Mouse (Mus musculus): ENCODE measurements around the gene Sh3tc1. TPM values are rescaled to one million over a fixed set of nuclear protein-coding genes. Genes with fewer than 3 reads are reported as not detected.

Gene Sh3tc1
- polyA plus RNA-seq, 1 experiment: 1.8 TPM

GRCm38 (mm10) chr5:35731006-35731405, 8.8 kb downstream of the Sh3tc1 start:
- no peak for DNase-seq (ENCODE audit: low read depth)
- TF ChIP-seq POLR2A (IDR thresholded peaks at IDR 0.05; ENCODE audit: borderline replicate concordance, extremely low read depth, insufficient read depth, insufficient read length, poor library complexity, severe bottlenecking) (no peak), CTCF (IDR thresholded peaks at IDR 0.05; ENCODE audit: borderline replicate concordance, extremely low read depth, insufficient read depth, insufficient read length) (no peak)

GRCm38 (mm10) chr5:35730552-35730951, 9.2 kb downstream of the Sh3tc1 start:
- no peak for DNase-seq (ENCODE audit: low read depth)
- TF ChIP-seq CTCF (IDR thresholded peaks at IDR 0.05; ENCODE audit: borderline replicate concordance, extremely low read depth, insufficient read depth, insufficient read length): no peak
- TF ChIP-seq POLR2A (IDR thresholded peaks at IDR 0.05; ENCODE audit: borderline replicate concordance, extremely low read depth, insufficient read depth, insufficient read length, poor library complexity, severe bottlenecking): no peak

GRCm38 (mm10) chr5:35729844-35730243, 9.9 kb downstream of the Sh3tc1 start:
- TF ChIP-seq POLR2A (IDR thresholded peaks at IDR 0.05; ENCODE audit: borderline replicate concordance, extremely low read depth, insufficient read depth, insufficient read length, poor library complexity, severe bottlenecking) (no peak), CTCF (IDR thresholded peaks at IDR 0.05; ENCODE audit: borderline replicate concordance, extremely low read depth, insufficient read depth, insufficient read length) (no peak)
- peak; percentile 19 for DNase-seq (ENCODE audit: low read depth)

GRCm38 (mm10) chr5:35728957-35729460, 10.8 kb downstream of the Sh3tc1 start:
- DNase-seq (ENCODE audit: low read depth): no peak

GRCm38 (mm10) chr5:35728344-35728956, 11.3 kb downstream of the Sh3tc1 start:
- TF ChIP-seq CTCF (IDR thresholded peaks at IDR 0.05; ENCODE audit: borderline replicate concordance, extremely low read depth, insufficient read depth, insufficient read length): no peak
- no peak for TF ChIP-seq POLR2A (IDR thresholded peaks at IDR 0.05; ENCODE audit: borderline replicate concordance, extremely low read depth, insufficient read depth, insufficient read length, poor library complexity, severe bottlenecking)
- DNase-seq (ENCODE audit: low read depth): no peak

More at GRCm38 (mm10) chr5:35728957-35729460, 10.8 kb downstream of the Sh3tc1 start:
- no peak for TF ChIP-seq CTCF (IDR thresholded peaks at IDR 0.05; ENCODE audit: borderline replicate concordance, extremely low read depth, insufficient read depth, insufficient read length)
- no peak for TF ChIP-seq POLR2A (IDR thresholded peaks at IDR 0.05; ENCODE audit: borderline replicate concordance, extremely low read depth, insufficient read depth, insufficient read length, poor library complexity, severe bottlenecking)

GRCm38 (mm10) chr5:35727447-35727846, 12.3 kb downstream of the Sh3tc1 start:
- no peak for TF ChIP-seq CTCF (IDR thresholded peaks at IDR 0.05; ENCODE audit: borderline replicate concordance, extremely low read depth, insufficient read depth, insufficient read length)
- DNase-seq (ENCODE audit: low read depth): no peak

- DNase-seq (ENCODE audit: low read depth): no peak
- TF ChIP-seq CTCF (IDR thresholded peaks at IDR 0.05; ENCODE audit: borderline replicate concordance, extremely low read depth, insufficient read depth, insufficient read length) (no peak), POLR2A (IDR thresholded peaks at IDR 0.05; ENCODE audit: borderline replicate concordance, extremely low read depth, insufficient read depth, insufficient read length, poor library complexity, severe bottlenecking) (no peak)
Measured at GRCm38 (mm10) chr5:35725840-35726239, 13.9 kb downstream of the Sh3tc1 start.

- DNase-seq (ENCODE audit: low read depth): no peak
- TF ChIP-seq POLR2A (IDR thresholded peaks at IDR 0.05; ENCODE audit: borderline replicate concordance, extremely low read depth, insufficient read depth, insufficient read length, poor library complexity, severe bottlenecking) (no peak), CTCF (IDR thresholded peaks at IDR 0.05; ENCODE audit: borderline replicate concordance, extremely low read depth, insufficient read depth, insufficient read length) (no peak)
Measured at GRCm38 (mm10) chr5:35723900-35724299, 15.9 kb downstream of the Sh3tc1 start.

- no peak for DNase-seq (ENCODE audit: low read depth)
- TF ChIP-seq POLR2A (IDR thresholded peaks at IDR 0.05; ENCODE audit: borderline replicate concordance, extremely low read depth, insufficient read depth, insufficient read length, poor library complexity, severe bottlenecking) (no peak), CTCF (IDR thresholded peaks at IDR 0.05; ENCODE audit: borderline replicate concordance, extremely low read depth, insufficient read depth, insufficient read length) (no peak)
Measured at GRCm38 (mm10) chr5:35722654-35723053, 17.1 kb downstream of the Sh3tc1 start.

- TF ChIP-seq POLR2A (IDR thresholded peaks at IDR 0.05; ENCODE audit: borderline replicate concordance, extremely low read depth, insufficient read depth, insufficient read length, poor library complexity, severe bottlenecking) (no peak), CTCF (IDR thresholded peaks at IDR 0.05; ENCODE audit: borderline replicate concordance, extremely low read depth, insufficient read depth, insufficient read length) (no peak)
- no peak for DNase-seq (ENCODE audit: low read depth)
Measured at GRCm38 (mm10) chr5:35721933-35722332, 17.9 kb downstream of the Sh3tc1 start.

GRCm38 (mm10) chr5:35719880-35720279, 19.9 kb downstream of the Sh3tc1 start:
- no peak for DNase-seq (ENCODE audit: low read depth)
- no peak for TF ChIP-seq CTCF (IDR thresholded peaks at IDR 0.05; ENCODE audit: borderline replicate concordance, extremely low read depth, insufficient read depth, insufficient read length)
- no peak for TF ChIP-seq POLR2A (IDR thresholded peaks at IDR 0.05; ENCODE audit: borderline replicate concordance, extremely low read depth, insufficient read depth, insufficient read length, poor library complexity, severe bottlenecking)

- no peak for DNase-seq (ENCODE audit: low read depth)
Measured at GRCm38 (mm10) chr5:35719343-35719742, 20.4 kb downstream of the Sh3tc1 start.

More at GRCm38 (mm10) chr5:35719343-35719742, 20.4 kb downstream of the Sh3tc1 start:
- TF ChIP-seq POLR2A (IDR thresholded peaks at IDR 0.05; ENCODE audit: borderline replicate concordance, extremely low read depth, insufficient read depth, insufficient read length, poor library complexity, severe bottlenecking): no peak
- TF ChIP-seq CTCF (IDR thresholded peaks at IDR 0.05; ENCODE audit: borderline replicate concordance, extremely low read depth, insufficient read depth, insufficient read length): no peak

Data from brain, embryonic 14.5 days (tissue).